In the genomic region with DNA sequence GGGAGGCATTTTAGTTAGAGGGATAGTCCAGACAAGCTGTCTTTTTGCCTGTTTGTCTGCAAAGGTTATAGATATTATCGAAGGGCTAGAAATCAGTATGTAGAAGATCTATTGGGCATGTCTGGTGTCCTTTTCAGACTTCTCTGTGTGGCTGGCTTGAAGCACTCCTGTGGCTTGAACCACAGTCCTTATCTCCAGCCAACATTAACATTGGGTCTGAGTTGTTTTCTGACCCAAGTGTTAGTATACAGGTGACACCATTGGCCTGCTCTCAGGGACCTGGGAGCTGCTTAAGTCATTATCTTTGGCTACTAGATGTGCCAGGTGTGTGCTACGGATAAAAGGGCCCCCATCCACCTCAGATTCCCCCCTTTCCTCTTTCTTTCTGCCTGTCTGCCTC, we compare ENCODE assay signal across 27 mouse cellular contexts.
DNase-seq lines count a peak whose midpoint lies in the region; ATAC-seq lines count a peak whose summit lies in the region.
"Had no signal": no experiment of that assay in that cellular context is flagged by ENCODE, and none has a peak within 500 bp of the region (broad histone marks: within the 10 kb centered on the region; RNA-seq: fewer than 3 reads in every experiment).

No protein-coding gene starts in this region.

- no peak overlapping the region for H3K4me3 ChIP-seq in liver, embryonic 12.5 days
- H3K4me3 ChIP-seq: embryonic facial prominence, embryonic 13.5 days; embryonic facial prominence, embryonic 15.5 days; erythroblast, embryonic 14.5 days; forebrain, embryonic 10.5 days; forebrain, embryonic 12.5 days had no signal

- H3K27ac ChIP-seq in liver, embryonic 12.5 days = no peak overlapping the region
- H3K27ac ChIP-seq: embryonic facial prominence, embryonic 13.5 days; embryonic facial prominence, embryonic 15.5 days; forebrain, embryonic 10.5 days; forebrain, embryonic 12.5 days had no signal

- DNase-seq in liver = no peak
- no peak for DNase-seq in layer of hippocampus, adult 9-10 months (ENCODE audit: low spot score)
- DNase-seq: adrenal gland, adult 8-10 months; adrenal gland, postnatal 14 days; adrenal gland, postnatal 36 days; B cell, adult 2 months; cerebellum, adult 11-12 months; cerebellum, adult 2 months; cerebellum, adult 9-10 months; cerebellum, postnatal 10 days; cerebellum, postnatal 25 days; embryo, embryonic 11 days had no signal

- H3K27me3 ChIP-seq in liver, embryonic 12.5 days (replicated peaks) = no peaks in the 10 kb centered on the region
- H3K27me3 ChIP-seq: CH12.LX; embryonic facial prominence, embryonic 15.5 days; forebrain, embryonic 12.5 days had no signal

- peak; percentile 40 for ATAC-seq in liver, embryonic 12.5 days
- ATAC-seq in common myeloid progenitor, adult 5-6 weeks (replicated peaks; ENCODE audit: low read depth, poor library complexity, severe bottlenecking) = peak; percentile 56; the same call in 1 of the 2 replicates
- peak; percentile 70 for ATAC-seq in megakaryocyte-erythroid progenitor cell, adult 5-6 weeks (replicated peaks; ENCODE audit: low FRiP score, low TSS enrichment, poor library complexity, severe bottlenecking)
- ATAC-seq: activated CD4-positive, CD25-positive, alpha-beta regulatory T cell, adult 4 months; CD4-positive, CD25-positive, alpha-beta regulatory T cell, adult 4 months; forebrain, embryonic 14.5 days; forebrain, embryonic 16.5 days; Patski had no signal

- no peak overlapping the region for H3K4me2 ChIP-seq in liver, embryonic 12.5 days
- H3K4me2 ChIP-seq: embryonic facial prominence, embryonic 13.5 days; embryonic facial prominence, embryonic 15.5 days; forebrain, embryonic 12.5 days had no signal

- 44% methylated on average over 2 of the region's 2 CpGs for WGBS in liver, embryonic 12.5 days (ENCODE audit: insufficient replicate concordance)

- H3K4me1 ChIP-seq in liver, embryonic 12.5 days = no peaks in the 10 kb centered on the region

- H3K9me3 ChIP-seq in liver, embryonic 12.5 days (replicated peaks) = no peaks in the 10 kb centered on the region
- H3K9me3 ChIP-seq: embryonic facial prominence, embryonic 13.5 days; embryonic facial prominence, embryonic 15.5 days; forebrain, embryonic 10.5 days; forebrain, embryonic 12.5 days; G1E had no signal

- H3K36me3 ChIP-seq in liver, embryonic 12.5 days = no peaks in the 10 kb centered on the region
- H3K36me3 ChIP-seq: embryonic facial prominence, embryonic 13.5 days; embryonic facial prominence, embryonic 15.5 days; forebrain, embryonic 10.5 days; forebrain, embryonic 12.5 days; G1E had no signal

- no peak overlapping the region for H3K9ac ChIP-seq in liver, embryonic 12.5 days
- H3K9ac ChIP-seq: embryonic facial prominence, embryonic 13.5 days; embryonic facial prominence, embryonic 15.5 days; forebrain, embryonic 12.5 days had no signal
